Mouse (Mus musculus): ENCODE measurements at regions not wholly inside any gene's neighbourhood (a gene's known extent, or its start where the extent isn't known, plus 50 kb on each side); places are given as distances from the start of the nearest gene placed in this dataset.

GRCm38 (mm10) chr11:71886771-71887170 is 137.1 kb downstream of the Wscd1 start:
- DNase-seq (ENCODE audit: low spot score), result no peak

DNA sequence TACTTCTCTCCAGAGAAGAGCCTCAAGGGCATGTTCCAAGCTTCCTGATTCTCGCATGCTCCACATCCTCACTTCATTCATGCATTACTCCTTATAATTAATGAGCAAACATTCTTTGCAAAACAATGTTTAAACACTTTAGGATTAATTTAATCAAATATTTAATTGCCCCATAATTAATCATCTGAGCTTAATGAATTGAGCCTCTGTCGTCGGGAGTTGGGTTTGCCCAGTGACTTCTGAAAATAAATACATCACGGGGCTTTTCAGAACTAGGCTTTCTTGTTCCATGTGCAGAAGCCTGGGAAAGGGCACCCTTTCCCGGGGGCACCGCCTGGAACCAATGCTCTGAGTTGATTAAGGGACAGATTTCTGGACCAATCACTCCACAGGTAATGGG is 135.1 kb downstream of the Wscd1 start:
- no peak for DNase-seq (ENCODE audit: low spot score)

GRCm38 (mm10) chr11:71881841-71882240 is 132.1 kb downstream of the Wscd1 start:
- no peak for DNase-seq (ENCODE audit: low spot score)

DNA sequence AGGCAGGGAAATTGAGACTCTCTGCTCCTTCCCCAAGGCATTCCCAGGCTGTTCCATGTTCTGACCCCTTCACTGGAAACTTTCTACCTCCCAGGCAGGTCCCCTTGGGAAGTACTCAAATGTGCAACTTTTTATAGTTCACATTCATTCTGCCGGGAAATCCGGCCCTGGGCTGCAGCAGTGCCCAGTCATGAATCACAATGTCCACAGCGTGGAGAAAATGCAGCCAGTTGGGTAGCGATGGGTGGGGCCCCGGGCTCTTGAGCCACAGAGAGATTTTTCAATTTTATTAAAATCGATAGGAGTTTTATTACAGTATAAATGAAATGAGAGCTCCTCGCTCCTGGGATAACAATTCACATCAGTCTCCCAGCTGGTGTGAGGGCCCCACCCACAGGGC is 121.6 kb downstream of the Wscd1 start:
- no peak for DNase-seq (ENCODE audit: low spot score)

DNA sequence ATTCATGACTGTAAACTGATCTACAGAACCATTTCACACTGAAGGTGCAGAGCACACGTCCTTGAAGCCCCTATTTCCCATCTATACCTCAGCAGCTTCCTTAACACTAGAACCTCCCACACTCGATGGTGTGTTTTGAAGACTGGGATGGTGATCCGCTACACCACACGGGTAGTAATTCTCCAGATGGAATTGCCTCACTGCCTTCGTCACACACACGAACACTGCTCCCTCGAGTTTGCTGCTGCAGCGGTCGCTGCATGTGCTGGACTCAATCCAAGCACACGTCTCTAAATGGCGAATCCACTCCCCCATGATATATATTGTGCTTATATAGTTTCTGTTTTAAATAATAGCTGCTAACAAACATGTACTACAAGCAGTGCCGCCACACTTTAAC is 117.0 kb downstream of the Wscd1 start:
- no peak for DNase-seq (ENCODE audit: low spot score)

DNA sequence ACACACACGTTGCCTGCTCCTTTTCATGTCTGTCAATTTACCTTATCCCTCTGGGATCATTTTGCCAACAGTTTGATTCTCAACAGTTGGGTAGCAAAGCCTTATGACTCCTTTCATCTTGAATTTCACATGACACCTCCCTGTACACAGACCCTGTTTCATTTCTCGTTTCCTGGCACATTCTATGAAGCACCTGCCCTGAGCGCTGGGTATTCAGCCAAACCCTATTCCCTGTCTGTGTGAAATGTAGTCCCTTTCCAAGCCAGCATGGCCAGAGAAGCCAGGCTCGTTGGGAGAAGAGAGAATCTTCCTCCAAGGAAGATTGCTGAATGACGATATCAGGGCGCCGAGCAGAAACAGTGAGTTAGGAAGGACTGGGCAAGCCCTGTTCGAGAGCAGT is 108.2 kb downstream of the Wscd1 start:
- DNase-seq (ENCODE audit: low spot score), result no peak

- no peak for DNase-seq (ENCODE audit: low spot score)
These were observed 105.8 kb downstream of the Wscd1 start for GRCm38 (mm10) chr11:71855557-71855956.

GRCm38 (mm10) chr11:71855058-71855457 is 105.3 kb downstream of the Wscd1 start:
- no peak for DNase-seq (ENCODE audit: low spot score)

GRCm38 (mm10) chr11:71847684-71848367 is 98.1 kb downstream of the Wscd1 start:
- no peak for DNase-seq (ENCODE audit: low spot score)

- DNase-seq (ENCODE audit: low spot score), result no peak
These were observed 96.8 kb downstream of the Wscd1 start for GRCm38 (mm10) chr11:71846496-71846895.

DNA sequence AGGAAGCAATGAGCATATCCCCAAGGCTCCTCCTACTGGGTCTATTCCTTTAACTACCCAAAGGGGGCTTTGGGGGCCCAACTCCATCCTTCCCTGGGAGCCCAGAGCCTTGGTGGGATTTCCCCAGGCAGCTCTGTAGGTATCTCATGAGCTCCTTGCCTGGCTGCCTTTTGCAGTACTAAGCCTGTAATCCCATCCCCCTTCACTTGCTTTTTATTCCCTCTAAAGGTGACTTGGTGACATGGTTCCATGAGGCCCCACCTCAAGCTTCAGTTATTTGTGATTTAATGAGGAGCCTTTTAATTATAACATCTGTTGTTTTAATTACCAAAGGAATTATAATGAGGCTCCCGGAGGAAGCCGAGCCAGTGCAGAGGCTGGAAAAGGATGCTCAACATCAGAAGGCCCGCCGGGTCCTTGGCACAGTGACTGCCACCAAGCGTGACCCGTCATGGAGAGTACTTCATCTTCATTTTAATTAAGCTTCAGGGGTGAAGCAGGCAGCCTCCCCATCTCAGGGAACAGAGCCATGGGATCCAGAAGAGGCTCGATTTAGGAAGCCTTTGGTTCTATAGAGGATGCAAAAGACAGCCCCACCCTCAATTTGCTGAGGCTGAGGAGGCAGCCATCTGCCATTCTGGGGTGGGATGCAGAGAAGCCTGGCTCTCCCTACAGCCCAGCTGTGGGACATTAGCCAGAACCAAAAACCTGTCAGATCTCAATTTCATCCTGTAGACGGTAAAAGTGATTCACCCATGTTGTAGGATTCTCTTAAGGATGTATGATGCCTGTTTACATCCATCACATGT is 91.1 kb downstream of the Wscd1 start:
- DNase-seq (ENCODE audit: low spot score), result no peak

Data from layer of hippocampus, adult 9-10 months (tissue).